Mouse (Mus musculus): ENCODE results near the gene Cep72. TPM values are rescaled to one million over a fixed set of nuclear protein-coding genes. Genes with fewer than 3 reads are reported as not detected.
"Not testable (repeated sequence)": the region's sequence is repeated elsewhere in the genome, so short reads cannot be mapped to it uniquely, and the experiment has no call there.

The Cep72 gene
- polyA plus RNA-seq, 1 experiment = 5.2 TPM

DNA sequence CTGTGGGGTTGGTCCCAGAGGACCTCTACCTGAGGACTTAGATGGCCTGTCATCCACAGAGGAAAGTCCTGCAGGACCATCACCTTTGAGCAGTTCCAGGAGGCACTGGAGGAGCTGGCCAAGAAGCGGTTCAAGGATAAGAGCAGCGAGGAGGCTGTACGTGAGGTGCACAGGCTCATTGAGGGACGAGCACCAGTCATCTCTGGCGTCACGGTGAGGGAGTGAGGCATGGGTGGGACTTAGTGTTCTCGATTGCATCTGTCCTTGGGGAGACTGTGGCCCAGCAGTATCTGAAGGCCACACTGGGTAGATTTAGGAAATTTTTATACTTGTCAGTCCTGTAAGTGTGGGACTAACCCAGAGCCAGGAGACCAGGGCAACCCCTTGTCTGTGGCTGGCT is 31.4 kb downstream of the Cep72 start:
- no peak for DNase-seq (ENCODE audit: low spot score)

DNA sequence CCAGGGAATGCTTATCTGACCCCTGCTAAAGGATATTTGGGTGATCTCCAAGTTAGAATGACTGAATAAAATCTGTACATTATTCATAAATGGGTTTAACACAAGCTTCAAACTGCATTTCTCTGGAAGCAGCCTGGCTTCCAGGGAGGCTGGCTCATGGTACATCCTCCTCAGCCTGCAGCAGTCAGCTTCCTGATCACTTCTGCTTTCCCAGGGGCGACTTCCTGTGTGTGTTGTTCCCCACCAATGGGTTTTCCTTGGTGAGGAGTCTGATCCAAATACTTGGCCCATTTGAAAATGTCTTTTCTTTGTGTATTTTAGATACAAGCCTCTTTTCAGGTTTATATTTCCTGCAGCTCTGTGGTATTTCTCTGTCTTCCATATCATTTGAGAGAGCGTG is 33.1 kb downstream of the Cep72 start:
- DNase-seq (ENCODE audit: low spot score) = no peak

DNA sequence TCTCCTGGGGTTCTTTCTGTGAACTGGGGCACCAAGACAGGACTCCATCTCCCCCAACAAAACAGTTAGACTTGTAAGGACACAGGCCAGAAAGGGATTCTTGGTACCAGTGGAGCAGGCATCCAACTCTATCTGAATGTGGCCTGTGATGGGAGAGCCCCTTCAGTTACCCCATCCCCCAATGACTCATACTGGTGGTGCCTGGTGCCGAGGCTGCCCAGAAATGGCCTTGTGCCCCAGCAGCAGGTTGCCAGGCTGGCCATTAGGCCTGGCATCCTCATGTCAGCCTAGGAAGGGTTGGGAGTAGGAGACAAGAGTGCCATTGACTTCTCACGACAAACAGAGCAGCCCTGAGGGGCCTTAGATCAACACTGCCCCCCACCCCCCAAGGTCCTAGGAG is 34.0 kb downstream of the Cep72 start:
- no peak for DNase-seq (ENCODE audit: low spot score)

DNA sequence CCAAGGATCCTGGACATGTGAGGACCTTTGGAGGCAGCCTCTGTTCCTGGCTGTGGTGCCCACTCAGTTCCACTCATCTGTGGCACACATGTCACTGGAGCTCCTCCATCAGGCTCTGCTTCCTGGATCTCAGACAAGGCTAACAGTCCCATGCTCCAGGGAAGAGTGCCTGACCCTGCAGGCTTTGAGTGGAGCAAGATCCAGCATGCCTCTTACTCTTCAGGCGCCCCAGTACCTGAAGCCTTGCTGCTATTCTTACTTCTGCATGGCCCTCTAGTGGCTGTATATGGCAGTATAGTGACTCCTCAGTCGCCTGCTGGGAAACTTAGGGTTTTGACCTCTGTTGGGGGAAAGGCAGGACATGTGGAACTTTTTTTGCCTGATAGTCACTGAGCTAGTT is 35.9 kb downstream of the Cep72 start:
- no peak for DNase-seq (ENCODE audit: low spot score)

DNA sequence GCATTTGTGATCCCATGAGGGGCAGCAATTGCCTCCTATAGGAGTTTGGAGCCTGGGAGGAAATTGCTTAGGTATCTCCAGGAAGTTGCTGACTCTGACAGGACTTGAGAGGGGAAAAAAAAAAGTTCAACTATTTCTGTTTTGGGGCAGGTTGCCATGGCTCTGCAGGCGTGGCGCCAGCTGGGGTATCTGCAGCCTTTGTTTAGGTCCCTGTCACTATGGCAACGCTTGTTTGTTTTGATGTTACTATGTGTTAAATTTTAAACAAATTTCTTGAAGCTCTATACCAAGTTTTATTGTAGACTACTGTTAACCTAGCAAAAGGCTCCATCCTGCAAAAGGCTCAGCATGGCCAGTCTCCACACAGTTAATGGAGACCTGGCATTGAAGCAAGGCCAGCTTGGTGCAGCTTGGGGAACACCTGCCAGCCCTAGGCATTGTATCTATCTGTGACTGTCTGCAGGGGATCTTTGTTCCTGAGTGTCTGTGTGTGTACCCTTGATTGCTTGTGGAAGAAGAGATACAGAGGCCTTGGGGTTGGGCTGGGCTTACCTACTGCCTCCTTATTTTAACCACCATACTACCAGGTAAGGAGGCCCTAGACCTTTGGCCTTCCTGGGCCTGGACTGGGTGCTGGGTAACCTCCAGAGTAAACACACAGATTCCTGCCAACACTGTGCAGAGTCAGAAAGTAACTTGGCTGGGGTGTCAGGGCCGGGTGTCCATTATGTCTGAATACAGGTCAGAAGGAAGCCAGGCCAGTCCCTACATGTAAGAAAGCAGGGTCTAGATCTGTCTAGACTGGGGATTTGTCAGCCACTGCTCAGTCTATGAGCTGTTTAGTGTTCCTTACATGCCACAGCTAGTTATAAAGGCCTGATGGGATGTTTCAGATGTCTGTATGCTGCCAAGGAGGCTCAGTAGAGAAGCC is 36.7 kb downstream of the Cep72 start:
- peak; percentile 34 for DNase-seq (ENCODE audit: low spot score)

DNA sequence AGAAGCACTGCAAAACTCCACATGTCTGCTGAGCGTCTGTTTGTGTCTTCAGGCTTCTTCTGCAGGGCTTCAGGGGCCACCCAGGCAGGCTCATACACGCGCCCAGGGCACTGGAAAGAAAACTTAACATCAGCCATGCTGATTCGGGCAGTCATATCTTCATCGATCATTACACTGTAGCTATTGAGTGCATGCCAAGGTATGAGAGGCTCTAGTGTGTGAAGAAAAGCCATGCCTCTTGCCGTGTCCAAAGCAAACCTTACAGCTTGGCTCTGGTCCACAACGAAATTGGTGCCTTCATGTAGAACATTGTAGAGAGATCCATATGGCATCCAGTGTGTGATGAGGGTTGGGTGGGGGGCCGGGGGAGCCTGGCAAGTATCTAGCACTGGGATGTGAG is 43.1 kb downstream of the Cep72 start:
- peak; percentile 5 for DNase-seq (ENCODE audit: low spot score)

DNA sequence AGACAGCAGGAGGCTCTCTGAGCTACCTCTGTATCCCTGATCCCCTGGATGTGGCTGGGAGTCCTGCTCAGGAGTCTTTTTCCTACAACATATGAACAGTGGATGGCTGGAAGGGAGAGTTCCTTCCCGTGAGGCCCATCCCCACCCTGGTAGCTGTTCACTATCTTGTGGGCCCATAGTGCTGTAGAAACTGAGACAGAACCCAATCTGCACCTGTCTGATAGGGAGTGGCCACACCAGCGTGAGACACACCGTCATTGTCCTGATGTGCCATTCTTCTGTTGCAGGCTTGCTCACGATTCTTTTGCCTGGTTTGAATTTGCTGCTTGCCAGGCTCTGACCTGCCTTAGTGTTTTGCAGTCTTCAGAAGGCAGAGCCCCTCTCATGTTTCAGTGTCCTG is 44.7 kb downstream of the Cep72 start:
- no peak for DNase-seq (ENCODE audit: low spot score)

DNA sequence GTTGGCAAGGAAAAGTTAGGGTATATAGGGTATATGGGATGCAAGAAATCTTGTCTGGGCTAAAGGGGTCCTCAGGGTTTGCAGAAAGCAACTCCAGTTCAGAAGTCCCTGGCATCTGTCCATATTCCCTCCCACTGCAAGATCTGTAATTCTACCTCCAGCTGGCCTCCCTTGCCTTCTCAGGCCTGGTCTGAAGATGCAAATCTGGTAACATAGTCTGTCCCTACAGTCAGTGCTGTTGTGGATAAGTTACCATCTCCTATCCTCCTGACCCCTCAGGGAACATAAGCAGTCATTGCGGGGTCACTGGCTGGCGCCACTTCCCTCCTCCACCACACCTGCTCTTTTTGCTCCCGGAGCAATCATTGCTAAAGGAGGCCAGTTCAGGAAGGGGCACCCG is 46.2 kb downstream of the Cep72 start:
- peak; percentile 8 for DNase-seq (ENCODE audit: low spot score)

DNA sequence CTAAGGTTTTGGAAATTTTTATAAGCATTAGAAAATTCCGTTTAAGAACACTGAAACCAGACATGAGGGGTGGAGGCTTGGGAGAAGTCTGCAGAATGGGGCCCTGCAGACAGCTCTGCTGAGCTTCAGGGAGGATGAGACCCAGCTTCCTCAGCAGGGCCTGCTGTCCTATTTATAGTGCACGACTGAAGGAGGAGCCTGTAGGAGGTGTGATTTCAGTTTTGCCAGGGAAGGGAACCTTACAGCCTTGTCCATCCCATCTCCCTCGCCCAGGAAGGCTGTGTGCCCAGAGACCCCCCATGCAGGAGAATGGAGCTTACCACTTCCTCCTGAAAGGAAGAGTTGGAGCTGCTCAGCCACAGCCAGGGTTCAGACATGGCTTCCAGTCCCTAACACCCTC is 51.4 kb downstream of the Cep72 start:
- peak; percentile 15 for DNase-seq (ENCODE audit: low spot score)

DNA sequence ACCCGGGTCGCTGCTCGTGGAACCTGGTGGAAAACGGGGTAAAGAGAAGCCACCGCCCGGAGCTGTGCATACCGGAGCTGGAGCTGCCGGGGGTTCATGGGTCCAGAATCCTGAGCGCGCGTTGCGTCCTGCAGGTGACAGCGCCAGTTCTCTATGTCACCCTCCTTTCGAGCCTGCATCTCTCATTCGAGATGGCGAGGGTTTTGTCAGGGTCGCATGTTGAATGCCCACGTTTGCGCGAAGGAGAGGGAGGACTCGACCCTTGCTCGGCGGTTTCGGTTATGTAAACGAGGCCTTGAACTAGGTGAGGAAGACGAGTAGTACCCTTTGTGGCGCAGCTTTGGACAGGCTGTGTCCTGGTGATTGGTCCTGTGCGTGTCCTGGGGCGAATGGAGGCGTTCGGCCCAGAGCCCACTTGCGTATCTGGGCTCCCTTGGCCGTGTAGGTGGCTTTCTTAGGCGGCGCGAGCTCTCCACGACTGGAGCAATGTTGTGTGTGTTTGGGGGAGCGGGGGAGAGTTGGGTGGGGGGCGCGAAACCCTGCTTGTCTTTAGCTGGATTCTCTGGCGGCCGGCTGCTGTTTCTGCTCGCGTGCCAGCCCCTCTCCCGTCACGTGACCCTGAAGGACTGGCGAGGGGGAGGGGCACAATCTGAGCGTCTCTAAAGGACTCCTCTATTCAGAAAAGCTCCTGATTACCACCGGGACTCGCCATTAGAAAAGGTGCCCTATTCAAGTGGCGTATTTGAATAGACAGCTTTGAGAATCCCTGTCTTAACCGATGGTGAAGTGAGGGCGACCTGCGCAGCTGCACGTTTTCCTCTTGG is 52.1 kb downstream of the Cep72 start:
- DNase-seq (ENCODE audit: low spot score) = peak; percentile 54

DNA sequence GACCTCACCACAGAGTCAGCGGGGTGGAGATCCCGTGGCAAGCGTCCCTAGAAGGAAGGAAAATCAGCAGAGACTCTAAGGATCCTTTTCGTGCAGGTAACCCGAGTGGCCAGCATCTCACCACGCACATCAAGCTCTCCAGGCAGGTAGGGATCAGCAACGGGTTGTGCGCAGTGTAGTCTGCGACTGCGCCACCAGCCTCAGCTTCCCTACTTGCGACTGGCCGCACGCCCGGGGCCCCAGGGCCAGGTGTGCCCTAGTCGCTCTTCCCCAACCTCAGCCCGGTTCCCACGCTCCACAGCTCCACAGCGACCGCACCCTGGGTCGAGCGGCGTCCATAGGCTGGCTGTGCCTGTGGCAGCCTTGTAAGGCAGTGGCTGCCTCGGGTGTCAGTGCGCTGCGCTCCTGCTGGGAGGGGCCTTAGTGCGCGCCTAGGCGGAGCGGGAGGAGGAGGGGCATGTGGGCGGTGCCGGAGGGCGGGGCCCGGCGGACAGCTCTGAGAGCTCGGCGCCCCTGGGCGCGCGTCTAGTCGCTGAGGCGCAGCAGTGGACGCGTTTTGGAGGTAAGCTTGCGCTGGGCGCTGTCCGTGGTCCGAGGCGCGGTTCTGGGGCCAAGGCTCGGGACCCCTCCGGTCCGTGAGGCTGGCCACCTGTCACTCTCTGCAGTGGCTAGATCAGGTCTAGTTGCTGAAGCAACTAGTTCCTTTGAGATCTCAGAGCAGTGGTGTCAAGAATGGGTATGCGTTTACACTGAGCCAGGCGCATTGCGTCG is 53.0 kb downstream of the Cep72 start, which contains the start of gene Tppp:
Gene Tppp (plus strand): TSS at position 460 of the 771 bp plus-strand sequence.
- peak; percentile 93 for DNase-seq (ENCODE audit: low spot score)

DNA sequence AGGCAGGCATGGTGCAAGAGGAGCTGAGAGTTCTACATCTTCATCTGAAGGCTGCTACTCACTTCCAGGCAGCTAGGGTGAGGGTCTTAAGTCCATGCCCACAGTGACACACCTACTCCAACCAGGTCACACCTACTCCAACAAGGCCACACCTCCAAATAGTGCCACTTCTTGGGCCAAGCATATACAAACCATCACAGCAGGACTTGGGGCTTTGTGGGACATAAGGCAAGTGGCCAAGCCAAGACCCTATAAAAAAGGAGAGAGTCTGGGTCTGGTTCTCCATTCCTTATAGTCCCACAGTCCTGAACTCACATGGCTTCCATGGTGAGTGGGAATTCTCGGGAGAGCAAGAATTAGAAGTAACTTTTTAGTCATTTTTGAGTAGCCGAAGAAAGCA is 53.9 kb downstream of the Cep72 start:
- not testable (repeated sequence) for DNase-seq (ENCODE audit: low spot score)

DNA sequence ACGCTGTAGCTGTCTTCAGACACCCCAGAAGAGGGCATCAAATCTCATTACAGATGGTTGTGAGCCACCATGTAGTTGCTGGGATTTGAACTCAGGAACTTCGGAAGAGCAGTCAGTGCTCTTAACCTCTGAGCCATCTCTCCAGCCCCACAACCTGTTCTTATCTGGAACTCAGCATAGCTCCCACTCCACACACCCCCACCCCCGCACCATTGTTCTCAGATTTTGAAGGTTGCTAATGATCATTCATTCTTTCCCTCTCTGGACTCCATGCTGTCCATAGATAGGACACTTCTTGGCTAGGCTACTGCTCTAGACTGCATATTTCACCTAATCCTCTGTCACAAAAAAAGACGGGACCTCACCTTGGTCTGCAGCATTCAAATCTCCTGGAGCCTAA is 55.2 kb downstream of the Cep72 start:
- DNase-seq (ENCODE audit: low spot score) = not testable (repeated sequence)

DNA sequence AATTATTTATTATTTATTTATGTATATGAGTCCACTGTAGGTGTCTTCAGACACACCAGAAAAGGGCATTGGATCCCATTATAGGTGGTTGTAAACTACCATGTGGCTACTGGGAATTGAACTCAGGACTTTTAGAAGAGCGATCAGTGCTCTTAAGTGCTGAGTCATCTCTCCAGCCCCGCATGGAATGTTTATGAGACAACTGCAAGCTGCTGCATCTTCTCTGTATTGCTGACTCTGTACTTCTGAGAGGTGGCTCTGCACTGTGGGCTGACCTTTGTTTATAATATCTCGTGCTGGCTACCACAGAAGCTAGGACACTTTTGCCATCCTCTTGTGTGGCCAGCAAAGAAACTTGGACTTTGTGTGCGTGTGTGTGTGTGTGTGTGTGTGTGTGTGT is 60.6 kb downstream of the Cep72 start:
- DNase-seq (ENCODE audit: low spot score) = no peak

DNA sequence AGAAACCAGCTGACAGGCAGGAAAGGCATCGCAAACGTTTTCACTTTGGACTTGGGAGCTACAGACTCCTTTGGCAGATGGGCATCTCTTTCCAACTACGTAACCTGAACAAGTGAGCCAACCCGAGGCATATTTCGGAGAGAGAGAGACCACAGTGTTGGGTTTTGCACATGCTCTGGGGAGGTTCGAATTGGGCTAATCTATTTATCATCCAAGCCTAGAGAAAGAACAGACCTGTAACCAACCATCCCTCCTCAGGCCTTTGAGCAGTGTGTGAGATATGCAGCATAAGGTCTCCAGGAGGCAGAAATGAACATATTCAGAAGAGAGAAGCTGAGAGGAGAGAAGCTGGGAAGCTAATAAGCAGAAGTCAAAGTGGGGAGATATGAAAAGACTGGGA is 61.1 kb downstream of the Cep72 start:
- no peak for DNase-seq (ENCODE audit: low spot score)

DNA sequence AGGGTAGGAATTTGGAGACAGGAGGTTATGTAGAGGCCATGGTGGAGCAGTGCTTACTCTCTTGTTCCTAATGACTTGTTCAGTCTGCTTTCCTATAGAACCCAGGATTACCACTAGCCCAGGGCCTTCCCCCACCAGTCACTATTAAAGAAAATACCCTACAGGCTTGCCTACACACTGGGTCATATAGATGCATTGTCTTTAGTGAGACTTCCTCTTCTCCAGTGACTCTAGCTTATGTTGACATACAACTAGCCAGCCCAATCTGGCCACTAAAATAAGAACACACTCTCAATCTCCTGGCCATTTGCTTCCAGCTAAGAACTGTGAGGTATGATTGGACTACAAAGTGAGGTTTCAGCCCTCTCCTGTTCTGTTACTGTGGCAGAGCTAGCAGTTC is 61.6 kb downstream of the Cep72 start:
- DNase-seq (ENCODE audit: low spot score) = no peak

DNA sequence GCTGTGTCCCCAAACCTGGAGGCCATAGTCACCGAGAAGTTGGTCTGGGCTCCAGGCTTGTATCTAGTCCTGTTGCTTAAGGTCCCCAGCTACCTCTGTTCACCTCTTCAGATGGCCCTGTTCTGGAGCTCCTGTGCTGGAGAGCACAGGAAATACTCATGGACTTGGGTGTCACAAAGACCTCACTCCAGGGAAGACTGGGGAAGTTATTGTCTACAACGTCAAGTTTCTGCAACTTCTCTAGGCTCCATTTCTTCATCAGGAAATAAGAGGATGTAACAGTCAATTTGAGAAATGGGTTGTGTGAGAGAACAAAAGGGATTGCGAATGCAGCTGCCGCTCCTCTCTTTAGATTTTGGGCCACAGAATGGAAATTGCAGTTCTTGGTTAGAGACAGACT is 65.6 kb downstream of the Cep72 start:
- DNase-seq (ENCODE audit: low spot score) = no peak

DNA sequence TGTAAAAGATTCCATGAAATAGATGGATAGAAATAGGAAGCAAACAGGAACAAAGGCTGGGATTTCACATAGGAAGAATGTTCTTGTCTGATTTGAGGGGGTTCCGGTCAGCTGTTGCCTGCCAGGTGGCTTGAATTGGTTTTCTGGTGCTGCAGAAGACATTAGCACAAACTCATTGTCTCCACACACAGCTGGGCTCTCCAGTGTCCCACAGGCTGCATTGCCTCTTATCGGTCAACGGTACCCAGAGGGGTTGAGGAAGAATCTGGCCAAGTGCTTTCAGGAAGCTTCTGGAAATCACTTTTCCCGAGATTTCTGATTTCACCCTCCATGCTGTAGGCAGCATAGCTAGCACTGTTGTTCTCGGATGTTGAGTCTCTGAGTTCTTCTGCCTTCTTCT is 70.8 kb downstream of the Cep72 start:
- no peak for DNase-seq (ENCODE audit: low spot score)

DNA sequence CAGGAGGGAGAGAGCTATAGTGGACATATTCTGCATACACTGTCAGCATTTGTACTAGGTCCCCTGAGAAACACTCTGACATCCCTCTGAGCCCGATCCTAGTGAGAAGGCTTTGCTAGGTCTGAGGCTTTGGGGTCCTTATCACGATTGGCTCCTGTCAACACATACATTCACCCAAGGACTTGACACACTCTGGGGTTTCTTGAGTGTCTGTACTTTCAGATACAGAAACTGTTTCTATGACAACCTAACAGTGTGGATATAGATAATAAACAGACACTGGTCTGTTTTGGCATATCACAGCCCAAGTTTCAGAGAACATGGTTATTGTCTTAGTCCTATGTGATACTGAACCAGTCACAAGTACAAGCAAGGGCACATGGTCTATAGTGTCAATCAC is 71.3 kb downstream of the Cep72 start:
- DNase-seq (ENCODE audit: low spot score) = no peak

DNA sequence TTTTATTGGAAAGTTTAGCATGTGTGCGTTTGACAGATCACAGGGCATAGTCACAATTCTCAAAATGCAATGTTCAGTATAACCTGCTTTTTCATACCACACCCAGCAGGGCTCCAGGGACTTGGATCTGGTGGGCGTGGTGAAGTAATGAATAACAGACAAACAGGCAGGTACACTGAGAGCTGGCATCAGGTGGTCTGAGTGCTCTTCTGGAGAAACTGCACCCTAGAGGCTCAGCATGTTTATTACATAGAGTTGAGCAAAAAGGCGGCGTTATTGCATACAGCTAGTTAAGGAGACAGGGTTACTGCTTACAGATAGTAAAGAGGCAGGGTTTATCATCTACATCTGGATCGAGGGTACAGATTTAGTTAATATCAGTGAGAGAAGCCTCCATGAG is 71.8 kb downstream of the Cep72 start:
- no peak for DNase-seq (ENCODE audit: low spot score)

Measured in urinary bladder, adult 2 months (tissue).